Mouse (Mus musculus): Measurements from ENCODE around the gene Rarres2. TPM values are rescaled to one million over a fixed set of nuclear protein-coding genes. Genes with fewer than 3 reads are reported as not detected.

Gene Rarres2
- total RNA-seq, 1 experiment, result 0.18 TPM

DNA sequence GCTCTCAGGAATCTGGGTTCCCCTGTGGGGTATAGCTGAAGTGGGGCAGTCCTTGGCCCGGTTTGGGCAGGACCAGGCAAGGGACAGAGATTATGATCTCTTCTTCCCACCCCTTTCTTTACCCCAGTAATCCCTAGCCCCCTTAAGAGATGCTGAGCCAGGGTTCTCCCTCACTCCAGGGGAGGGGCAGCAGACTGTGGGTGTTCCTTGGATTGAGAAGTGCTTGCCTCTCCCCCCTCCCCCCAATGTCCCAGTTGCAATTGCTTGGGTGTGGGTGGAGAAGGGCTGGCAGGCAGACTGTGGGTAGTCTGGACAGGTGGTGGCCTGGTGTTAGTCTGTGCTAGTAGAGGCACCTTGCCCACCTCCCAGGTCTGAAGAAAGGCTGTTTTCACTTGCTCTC is 22.7 kb upstream of the Rarres2 start:
- no peak overlapping the region for H3K27ac ChIP-seq (ENCODE audit: insufficient read depth, low read depth, low read length, poor library complexity, severe bottlenecking)
- in situ Hi-C loops (cut with MboI; ENCODE audit: low sequenced_read_pairs in 2 of 2, unreplicated experiment in 2 of 2), result no loop called here
- H3K4me3 ChIP-seq (ENCODE audit: insufficient read depth in 1 of 2, low read depth in 1 of 2, low read length in 2 of 2, poor library complexity in 1 of 2, severe bottlenecking in 1 of 2), result 0 out of 4 replicates have a peak overlapping the region, but pooled peaks of 1 of the 2 experiments have one; percentile 90
- no peaks in the 10 kb centered on the region for H3K9me3 ChIP-seq (ENCODE audit: control insufficient read depth, insufficient read depth, low read depth, low read length)
- no peak for TF ChIP-seq ZNF384 (IDR thresholded peaks at IDR 0.05; ENCODE audit: low read depth, low read length)
- peaks cover 14% of the 10 kb centered on the region; the same call in 1 of the 2 replicates for H3K36me3 ChIP-seq (ENCODE audit: control insufficient read depth, insufficient read depth, low read length, poor library complexity, severe bottlenecking)
- DNase-seq (ENCODE audit: low read depth, low spot score), result no peak
- H3K9ac ChIP-seq (ENCODE audit: insufficient read depth, low read depth, low read length, poor library complexity, severe bottlenecking), result no peak overlapping the region
- H3K4me1 ChIP-seq (ENCODE audit: control insufficient read depth in 2 of 2, insufficient read depth in 2 of 2, low read length in 2 of 2, poor library complexity in 1 of 2), result peaks cover 0 to 7% of the 10 kb centered on the region in 2 experiments; a peak in 2 of 4 replicates

DNA sequence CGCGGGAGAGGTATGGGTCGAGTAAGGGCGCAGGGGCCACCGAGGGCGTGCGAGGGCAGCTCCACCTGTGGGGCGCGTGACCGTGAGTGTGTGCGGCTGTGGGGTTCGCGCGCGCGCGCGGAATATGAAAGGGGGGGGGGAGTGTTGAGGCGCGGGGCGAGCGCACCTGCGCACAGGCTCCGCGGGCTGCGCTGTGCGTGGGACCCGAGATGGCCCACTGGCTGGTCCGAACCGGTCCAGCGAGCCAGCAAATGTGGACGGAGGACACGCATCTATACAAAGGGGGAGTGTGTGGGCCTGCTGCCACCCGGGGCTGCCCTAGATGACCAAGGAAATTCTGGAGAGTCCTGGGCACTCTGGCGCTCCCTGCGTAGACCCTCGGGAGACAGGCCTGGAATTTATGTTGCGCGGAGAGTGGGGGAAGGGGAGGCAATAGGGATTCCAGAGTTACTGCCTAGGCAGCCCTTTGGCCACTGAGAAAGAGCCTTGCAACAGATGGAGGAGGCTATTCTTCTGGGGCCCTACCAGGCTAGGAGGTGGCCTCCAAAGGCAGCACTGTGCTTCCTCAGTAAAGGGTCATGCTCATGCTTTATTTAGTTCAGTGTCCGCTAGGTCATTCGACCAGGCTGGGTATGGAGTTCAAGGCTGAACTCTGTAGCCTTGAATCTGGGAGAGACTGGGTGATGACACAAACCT is 21.6 kb upstream of the Rarres2 start:
- Histone ChIP-seq H3K9ac (ENCODE audit: insufficient read depth, low read depth, low read length, poor library complexity, severe bottlenecking) (peak overlapping the region; percentile 91), H3K27ac (ENCODE audit: insufficient read depth, low read depth, low read length, poor library complexity, severe bottlenecking) (no peak overlapping the region), H3K4me3 (ENCODE audit: insufficient read depth in 1 of 2, low read depth in 1 of 2, low read length in 2 of 2, poor library complexity in 1 of 2, severe bottlenecking in 1 of 2) (peak overlapping the region; percentile 73 to 90), H3K9me3 (ENCODE audit: control insufficient read depth, insufficient read depth, low read depth, low read length) (no peaks in the 10 kb centered on the region), H3K36me3 (ENCODE audit: control insufficient read depth, insufficient read depth, low read length, poor library complexity, severe bottlenecking) (peaks cover 14% of the 10 kb centered on the region; the same call in 1 of the 2 replicates), H3K4me1 (ENCODE audit: control insufficient read depth in 2 of 2, insufficient read depth in 2 of 2, low read length in 2 of 2, poor library complexity in 1 of 2) (peaks cover 0 to 7% of the 10 kb centered on the region in 2 experiments; a peak in 2 of 4 replicates)
- no peak for DNase-seq (ENCODE audit: low read depth, low spot score)
- in situ Hi-C loops (cut with MboI; ENCODE audit: low sequenced_read_pairs in 2 of 2, unreplicated experiment in 2 of 2), result no loop called here
- TF ChIP-seq HCFC1 (IDR thresholded peaks at IDR 0.05; ENCODE audit: borderline replicate concordance, insufficient read depth, low read length), result no peak
- no peak for TF ChIP-seq CHD2 (IDR thresholded peaks at IDR 0.05; ENCODE audit: low read depth, low read length)
- no peak for TF ChIP-seq ZNF384 (IDR thresholded peaks at IDR 0.05; ENCODE audit: low read depth, low read length)
- no peak for TF ChIP-seq MAFK (IDR thresholded peaks at IDR 0.05; ENCODE audit: insufficient read depth, low read depth, low read length)
- TF ChIP-seq ZC3H11A (IDR thresholded peaks at IDR 0.05; ENCODE audit: borderline replicate concordance, low read depth, low read length), result no peak

- TF ChIP-seq ZNF384 (IDR thresholded peaks at IDR 0.05; ENCODE audit: low read depth, low read length) (no peak), HCFC1 (IDR thresholded peaks at IDR 0.05; ENCODE audit: borderline replicate concordance, insufficient read depth, low read length) (peak; percentile 45; the same call in 1 of the 2 replicates), CHD2 (IDR thresholded peaks at IDR 0.05; ENCODE audit: low read depth, low read length) (no peak), ZC3H11A (IDR thresholded peaks at IDR 0.05; ENCODE audit: borderline replicate concordance, low read depth, low read length) (no peak)
- Histone ChIP-seq H3K9ac (ENCODE audit: insufficient read depth, low read depth, low read length, poor library complexity, severe bottlenecking) (peak within 1 kb of the TSS; percentile 91), H3K27ac (ENCODE audit: insufficient read depth, low read depth, low read length, poor library complexity, severe bottlenecking) (no peak within 1 kb of the TSS), H3K4me3 (ENCODE audit: insufficient read depth in 1 of 2, low read depth in 1 of 2, low read length in 2 of 2, poor library complexity in 1 of 2, severe bottlenecking in 1 of 2) (peak within 1 kb of the TSS; percentile 73 to 90), H3K9me3 (ENCODE audit: control insufficient read depth, insufficient read depth, low read depth, low read length) (no peaks in the 10 kb centered on the region), H3K36me3 (ENCODE audit: control insufficient read depth, insufficient read depth, low read length, poor library complexity, severe bottlenecking) (peaks cover 14% of the 10 kb centered on the region; the same call in 1 of the 2 replicates), H3K4me1 (ENCODE audit: control insufficient read depth in 2 of 2, insufficient read depth in 2 of 2, low read length in 2 of 2, poor library complexity in 1 of 2) (peaks cover 0 to 7% of the 10 kb centered on the region in 2 experiments; a peak in 2 of 4 replicates)
- in situ Hi-C loops (cut with MboI; ENCODE audit: low sequenced_read_pairs in 2 of 2, unreplicated experiment in 2 of 2), result no loop called here
- no peak for DNase-seq (ENCODE audit: low read depth, low spot score)
Observed at GRCm38 (mm10) chr6:48593158-48594042, 20.8 kb upstream of the Rarres2 start, which contains the start of the genes Repin1 and Gm44965. TSS of gene Repin1 (plus strand) at chr6:48593883. TSS of gene Gm44965 (plus strand) at chr6:48593941.

- TF ChIP-seq HCFC1 (IDR thresholded peaks at IDR 0.05; ENCODE audit: borderline replicate concordance, insufficient read depth, low read length) (no peak), CHD2 (IDR thresholded peaks at IDR 0.05; ENCODE audit: low read depth, low read length) (no peak), ZC3H11A (IDR thresholded peaks at IDR 0.05; ENCODE audit: borderline replicate concordance, low read depth, low read length) (no peak), ZNF384 (IDR thresholded peaks at IDR 0.05; ENCODE audit: low read depth, low read length) (no peak), MAFK (IDR thresholded peaks at IDR 0.05; ENCODE audit: insufficient read depth, low read depth, low read length) (no peak)
- H3K4me3 ChIP-seq (ENCODE audit: insufficient read depth in 1 of 2, low read depth in 1 of 2, low read length in 2 of 2, poor library complexity in 1 of 2, severe bottlenecking in 1 of 2), result no peak overlapping the region
- peaks cover 0 to 5% of the 10 kb centered on the region in 2 experiments; a peak in 2 of 4 replicates for H3K4me1 ChIP-seq (ENCODE audit: control insufficient read depth in 2 of 2, insufficient read depth in 2 of 2, low read length in 2 of 2, poor library complexity in 1 of 2)
- no peaks in the 10 kb centered on the region for H3K9me3 ChIP-seq (ENCODE audit: control insufficient read depth, insufficient read depth, low read depth, low read length)
- H3K9ac ChIP-seq (ENCODE audit: insufficient read depth, low read depth, low read length, poor library complexity, severe bottlenecking), result no peak overlapping the region
- H3K27ac ChIP-seq (ENCODE audit: insufficient read depth, low read depth, low read length, poor library complexity, severe bottlenecking), result no peak overlapping the region
- in situ Hi-C loops (cut with MboI; ENCODE audit: low sequenced_read_pairs in 2 of 2, unreplicated experiment in 2 of 2), result no loop called here
- peaks cover 8% of the 10 kb centered on the region; the same call in 1 of the 2 replicates for H3K36me3 ChIP-seq (ENCODE audit: control insufficient read depth, insufficient read depth, low read length, poor library complexity, severe bottlenecking)
- DNase-seq (ENCODE audit: low read depth, low spot score), result no peak
Observed at GRCm38 (mm10) chr6:48591871-48592270, 19.3 kb upstream of the Rarres2 start.

Measured in ES-E14 (cell line).